Mouse (Mus musculus): ENCODE measurements at regions not wholly inside any gene's neighbourhood (a gene's known extent, or its start where the extent isn't known, plus 50 kb on each side); places are given as distances from the start of the nearest gene placed in this dataset.

GRCm38 (mm10) chr1:94423731-94424130 lies 371.4 kb upstream of the Pdcd1 start:
- TF ChIP-seq CTCF (IDR thresholded peaks at IDR 0.05): no peak
- H3K27me3 ChIP-seq: no peaks in the 10 kb centered on the region
- DNase-seq (ENCODE audit: low read depth, low spot score) (no peak), ATAC-seq (no peak)
- POLR2A ChIA-PET: no interaction called here
- CTCF ChIA-PET: no interaction called here
- in situ Hi-C loops (cut with MboI; ENCODE audit: low pct_unique_long_range_greater_than_20kb): no loop called here

GRCm38 (mm10) chr1:94413043-94413442 lies 360.7 kb upstream of the Pdcd1 start:
- DNase-seq (ENCODE audit: low read depth, low spot score): no peak
- POLR2A ChIA-PET: no interaction called here
- in situ Hi-C loops (cut with MboI; ENCODE audit: low pct_unique_long_range_greater_than_20kb): no loop called here
- CTCF ChIA-PET: no interaction called here
- ATAC-seq: no peak
- no peak for TF ChIP-seq CTCF (IDR thresholded peaks at IDR 0.05)
- no peaks in the 10 kb centered on the region for H3K27me3 ChIP-seq

GRCm38 (mm10) chr1:94366606-94367005 lies 314.3 kb upstream of the Pdcd1 start:
- no peaks in the 10 kb centered on the region for H3K27me3 ChIP-seq
- no peak for TF ChIP-seq CTCF (IDR thresholded peaks at IDR 0.05)
- DNase-seq (ENCODE audit: low read depth, low spot score) (no peak), ATAC-seq (no peak)
- POLR2A ChIA-PET: no interaction called here
- in situ Hi-C loops (cut with MboI; ENCODE audit: low pct_unique_long_range_greater_than_20kb): no loop called here
- CTCF ChIA-PET: no interaction called here

GRCm38 (mm10) chr1:94356996-94357395 lies 304.6 kb upstream of the Pdcd1 start:
- no peaks in the 10 kb centered on the region for H3K27me3 ChIP-seq
- DNase-seq (ENCODE audit: low read depth, low spot score): no peak
- no peak for ATAC-seq
- CTCF ChIA-PET: no interaction called here
- in situ Hi-C loops (cut with MboI; ENCODE audit: low pct_unique_long_range_greater_than_20kb): no loop called here
- POLR2A ChIA-PET: no interaction called here
- TF ChIP-seq CTCF (IDR thresholded peaks at IDR 0.05): no peak

- ChIA-PET CTCF (no interaction called here), POLR2A (no interaction called here)
- no peak for ATAC-seq
- TF ChIP-seq CTCF (IDR thresholded peaks at IDR 0.05): no peak
- in situ Hi-C loops (cut with MboI; ENCODE audit: low pct_unique_long_range_greater_than_20kb): no loop called here
- H3K27me3 ChIP-seq: no peaks in the 10 kb centered on the region
- DNase-seq (ENCODE audit: low read depth, low spot score): no peak
Measured at GRCm38 (mm10) chr1:94355873-94356272, 303.5 kb upstream of the Pdcd1 start.

GRCm38 (mm10) chr1:94342576-94342975 lies 290.2 kb upstream of the Pdcd1 start:
- DNase-seq (ENCODE audit: low read depth, low spot score) (no peak), ATAC-seq (no peak)
- H3K27me3 ChIP-seq: no peaks in the 10 kb centered on the region
- in situ Hi-C loops (cut with MboI; ENCODE audit: low pct_unique_long_range_greater_than_20kb): no loop called here
- POLR2A ChIA-PET: no interaction called here
- CTCF ChIA-PET: no interaction called here
- no peak for TF ChIP-seq CTCF (IDR thresholded peaks at IDR 0.05)

GRCm38 (mm10) chr1:94341237-94341636 lies 288.9 kb upstream of the Pdcd1 start:
- no peaks in the 10 kb centered on the region for H3K27me3 ChIP-seq
- ChIA-PET POLR2A (no interaction called here), CTCF (no interaction called here)
- DNase-seq (ENCODE audit: low read depth, low spot score) (no peak), ATAC-seq (no peak)
- no peak for TF ChIP-seq CTCF (IDR thresholded peaks at IDR 0.05)
- in situ Hi-C loops (cut with MboI; ENCODE audit: low pct_unique_long_range_greater_than_20kb): no loop called here

GRCm38 (mm10) chr1:94318029-94318428 lies 265.7 kb upstream of the Pdcd1 start:
- no peak for ATAC-seq

GRCm38 (mm10) chr1:94298395-94298794 lies 246.0 kb upstream of the Pdcd1 start:
- no peak for DNase-seq (ENCODE audit: low read depth, low spot score)

More at GRCm38 (mm10) chr1:94318029-94318428, 265.7 kb upstream of the Pdcd1 start:
- no peaks in the 10 kb centered on the region for H3K27me3 ChIP-seq
- no peak for DNase-seq (ENCODE audit: low read depth, low spot score)
- in situ Hi-C loops (cut with MboI; ENCODE audit: low pct_unique_long_range_greater_than_20kb): no loop called here
- POLR2A ChIA-PET: no interaction called here
- CTCF ChIA-PET: no interaction called here
- no peak for TF ChIP-seq CTCF (IDR thresholded peaks at IDR 0.05)

GRCm38 (mm10) chr1:94272569-94272968 lies 220.2 kb upstream of the Pdcd1 start:
- in situ Hi-C loops (cut with MboI; ENCODE audit: low pct_unique_long_range_greater_than_20kb): no loop called here
- DNase-seq (ENCODE audit: low read depth, low spot score): no peak
- POLR2A ChIA-PET: no interaction called here
- CTCF ChIA-PET: interaction anchor here (0.7 to 1.6 kb wide), 2 partner anchors 8 to 11 kb away, joined by 3 to 5 read pairs; no protein-coding TSS in a partner anchor
- H3K27me3 ChIP-seq: peaks cover under 1% of the 10 kb centered on the region
- no peak for ATAC-seq
- no peak for TF ChIP-seq CTCF (IDR thresholded peaks at IDR 0.05)

More at GRCm38 (mm10) chr1:94298395-94298794, 246.0 kb upstream of the Pdcd1 start:
- no peak for TF ChIP-seq CTCF (IDR thresholded peaks at IDR 0.05)
- ChIA-PET CTCF (no interaction called here), POLR2A (no interaction called here)
- H3K27me3 ChIP-seq: no peaks in the 10 kb centered on the region
- ATAC-seq: no peak
- in situ Hi-C loops (cut with MboI; ENCODE audit: low pct_unique_long_range_greater_than_20kb): no loop called here

GRCm38 (mm10) chr1:94263313-94263712 lies 211.0 kb upstream of the Pdcd1 start:
- CTCF ChIA-PET: interaction anchor here (1.6 kb wide), 1 partner anchor 9 kb away, joined by 3 read pairs; no protein-coding TSS in a partner anchor
- POLR2A ChIA-PET: no interaction called here
- in situ Hi-C loops (cut with MboI; ENCODE audit: low pct_unique_long_range_greater_than_20kb): no loop called here
- no peak for TF ChIP-seq CTCF (IDR thresholded peaks at IDR 0.05)
- ATAC-seq: no peak
- peaks cover 7% of the 10 kb centered on the region for H3K27me3 ChIP-seq
- DNase-seq (ENCODE audit: low read depth, low spot score): no peak

GRCm38 (mm10) chr1:94235426-94235825 lies 183.1 kb upstream of the Pdcd1 start:
- ChIA-PET POLR2A (no interaction called here), CTCF (no interaction called here)
- ATAC-seq (no peak), DNase-seq (ENCODE audit: low read depth, low spot score) (no peak)
- in situ Hi-C loops (cut with MboI; ENCODE audit: low pct_unique_long_range_greater_than_20kb): no loop called here
- TF ChIP-seq CTCF (IDR thresholded peaks at IDR 0.05): no peak
- no peaks in the 10 kb centered on the region for H3K27me3 ChIP-seq
